Mouse (Mus musculus): ENCODE data around the gene Hhip. TPM values are rescaled to one million over a fixed set of nuclear protein-coding genes. Genes with fewer than 3 reads are reported as not detected.
"Not testable (repeated sequence)": the region's sequence is repeated elsewhere in the genome, so short reads cannot be mapped to it uniquely, and the experiment has no call there.

The Hhip gene
- polyA plus RNA-seq, 1 experiment from 2014 or later, result 24.6 TPM

DNA sequence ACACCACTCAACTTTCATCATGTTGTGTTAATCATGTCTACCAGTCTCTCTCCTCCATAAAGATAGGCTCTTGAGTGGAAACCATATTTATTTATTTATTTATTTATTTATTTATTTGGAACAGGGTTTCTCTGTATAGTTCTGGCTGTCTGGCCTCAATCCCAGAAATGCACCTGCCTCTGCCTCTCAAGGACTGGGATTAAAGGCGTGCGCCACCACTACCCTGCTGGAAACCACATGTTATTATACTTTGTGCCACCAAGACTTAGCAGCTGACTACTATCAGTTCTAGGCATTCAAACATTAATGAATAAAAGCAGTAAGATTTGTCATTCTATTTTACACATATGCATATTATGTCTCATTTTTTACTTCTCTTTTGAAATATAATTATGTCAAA is 42.0 kb downstream of the Hhip start:
- no peak overlapping the region for H3K4me3 ChIP-seq (ENCODE audit: low read depth, low read length)
- H3K9me3 ChIP-seq (ENCODE audit: control insufficient read depth, low read depth, low read length), result no peaks in the 10 kb centered on the region
- H3K27me3 ChIP-seq (ENCODE audit: control insufficient read depth, insufficient read depth, low read length), result no peaks in the 10 kb centered on the region
- H3K36me3 ChIP-seq (ENCODE audit: control insufficient read depth, insufficient read depth, low read length), result no peaks in the 10 kb centered on the region
- no peaks in the 10 kb centered on the region for H3K4me1 ChIP-seq (ENCODE audit: control insufficient read depth, insufficient read depth, low read length)
- no peak overlapping the region for H3K27ac ChIP-seq (ENCODE audit: low read length)
- no peak for ATAC-seq (ENCODE audit: insufficient number of reproducible peaks, insufficient read depth, low FRiP score, low read depth)
- no peak overlapping the region for H3K4me2 ChIP-seq (replicated peaks; ENCODE audit: low read depth, low read length)
- WGBS, result 90% methylated on average over 2 of the region's 2 CpGs
- no peak overlapping the region for H3K9ac ChIP-seq (replicated peaks; ENCODE audit: low read depth, low read length)

DNA sequence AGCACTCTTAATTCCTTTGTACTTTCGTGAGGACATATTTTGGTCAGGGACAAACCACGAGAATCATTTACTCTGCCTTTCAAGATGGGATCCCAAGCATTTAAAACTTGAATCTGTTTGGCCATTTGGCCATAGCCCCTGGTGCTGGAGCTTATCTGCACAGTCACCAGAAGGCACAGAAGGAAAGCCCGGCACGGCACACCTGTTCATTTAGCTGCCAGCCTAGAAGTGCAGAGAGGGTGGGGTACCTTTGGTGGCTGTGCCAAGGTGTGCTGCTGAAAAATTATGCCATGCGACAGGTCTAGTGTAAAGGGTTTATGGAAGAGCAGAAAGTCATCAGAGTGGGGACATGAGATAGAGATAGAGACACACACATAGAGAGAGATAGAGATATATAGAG is 53.4 kb downstream of the Hhip start:
- no peak for ATAC-seq (ENCODE audit: insufficient number of reproducible peaks, insufficient read depth, low FRiP score, low read depth)
- Histone ChIP-seq H3K36me3 (ENCODE audit: control insufficient read depth, insufficient read depth, low read length) (no peaks in the 10 kb centered on the region), H3K27me3 (ENCODE audit: control insufficient read depth, insufficient read depth, low read length) (no peaks in the 10 kb centered on the region), H3K4me1 (ENCODE audit: control insufficient read depth, insufficient read depth, low read length) (no peaks in the 10 kb centered on the region), H3K4me2 (replicated peaks; ENCODE audit: low read depth, low read length) (no peak overlapping the region), H3K9ac (replicated peaks; ENCODE audit: low read depth, low read length) (no peak overlapping the region), H3K9me3 (ENCODE audit: control insufficient read depth, low read depth, low read length) (no peaks in the 10 kb centered on the region), H3K4me3 (ENCODE audit: low read depth, low read length) (no peak overlapping the region), H3K27ac (ENCODE audit: low read length) (no peak overlapping the region)
- WGBS, result 87% methylated on average over 5 of the region's 5 CpGs

DNA sequence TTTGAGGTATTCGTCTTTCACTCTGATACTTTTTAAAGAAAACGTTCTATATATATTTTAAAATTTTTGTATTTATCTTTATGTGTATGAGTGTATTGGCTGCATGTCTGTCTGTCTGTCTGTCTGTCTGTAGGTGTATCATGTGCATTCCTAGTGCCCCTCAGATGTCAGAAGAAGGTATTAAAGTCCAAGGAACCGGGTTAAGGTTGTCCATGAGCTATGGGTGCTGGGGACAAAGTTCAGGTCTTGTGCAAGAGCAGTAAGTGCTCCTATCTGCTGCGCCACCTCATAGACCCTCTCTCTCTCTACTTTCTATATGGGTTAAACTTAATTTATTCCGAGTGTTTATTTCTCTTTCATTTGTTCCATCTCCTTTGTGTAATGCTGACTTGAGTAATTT is 55.5 kb downstream of the Hhip start:
- Histone ChIP-seq H3K9ac (replicated peaks; ENCODE audit: low read depth, low read length) (no peak overlapping the region), H3K36me3 (ENCODE audit: control insufficient read depth, insufficient read depth, low read length) (no peaks in the 10 kb centered on the region), H3K9me3 (ENCODE audit: control insufficient read depth, low read depth, low read length) (no peaks in the 10 kb centered on the region), H3K27ac (ENCODE audit: low read length) (no peak overlapping the region), H3K4me3 (ENCODE audit: low read depth, low read length) (no peak overlapping the region), H3K27me3 (ENCODE audit: control insufficient read depth, insufficient read depth, low read length) (no peaks in the 10 kb centered on the region), H3K4me2 (replicated peaks; ENCODE audit: low read depth, low read length) (no peak overlapping the region), H3K4me1 (ENCODE audit: control insufficient read depth, insufficient read depth, low read length) (no peaks in the 10 kb centered on the region)
- WGBS, result 85% methylated on average over 5 of the region's 5 CpGs
- no peak for ATAC-seq (ENCODE audit: insufficient number of reproducible peaks, insufficient read depth, low FRiP score, low read depth)

DNA sequence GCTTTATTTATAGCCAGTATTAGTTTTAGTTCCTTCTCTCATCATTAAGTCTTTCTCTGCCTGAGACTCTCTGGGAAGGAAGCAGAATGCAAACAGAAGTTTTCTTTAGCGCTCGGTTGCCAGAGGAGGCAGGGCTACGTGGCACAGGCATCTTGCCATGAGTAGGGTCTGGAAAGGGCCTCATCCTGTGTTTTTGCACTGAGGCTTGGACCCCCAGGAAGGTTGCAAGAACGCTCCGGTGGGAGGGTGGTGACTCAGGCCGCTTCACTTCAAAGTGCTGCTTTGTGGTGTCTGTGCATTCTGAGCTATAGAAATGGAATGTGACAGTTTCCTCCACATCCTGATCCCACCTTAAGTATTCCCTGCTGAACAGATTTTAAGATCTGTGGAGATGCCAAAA is 62.7 kb downstream of the Hhip start:
- Histone ChIP-seq H3K4me1 (ENCODE audit: control insufficient read depth, insufficient read depth, low read length) (no peaks in the 10 kb centered on the region), H3K9ac (replicated peaks; ENCODE audit: low read depth, low read length) (no peak overlapping the region), H3K4me3 (ENCODE audit: low read depth, low read length) (no peak overlapping the region), H3K27me3 (ENCODE audit: control insufficient read depth, insufficient read depth, low read length) (no peaks in the 10 kb centered on the region), H3K36me3 (ENCODE audit: control insufficient read depth, insufficient read depth, low read length) (no peaks in the 10 kb centered on the region), H3K4me2 (replicated peaks; ENCODE audit: low read depth, low read length) (no peak overlapping the region), H3K9me3 (ENCODE audit: control insufficient read depth, low read depth, low read length) (no peaks in the 10 kb centered on the region), H3K27ac (ENCODE audit: low read length) (no peak overlapping the region)
- WGBS, result 80% methylated on average over 6 of the region's 6 CpGs
- ATAC-seq (ENCODE audit: insufficient number of reproducible peaks, insufficient read depth, low FRiP score, low read depth), result no peak

DNA sequence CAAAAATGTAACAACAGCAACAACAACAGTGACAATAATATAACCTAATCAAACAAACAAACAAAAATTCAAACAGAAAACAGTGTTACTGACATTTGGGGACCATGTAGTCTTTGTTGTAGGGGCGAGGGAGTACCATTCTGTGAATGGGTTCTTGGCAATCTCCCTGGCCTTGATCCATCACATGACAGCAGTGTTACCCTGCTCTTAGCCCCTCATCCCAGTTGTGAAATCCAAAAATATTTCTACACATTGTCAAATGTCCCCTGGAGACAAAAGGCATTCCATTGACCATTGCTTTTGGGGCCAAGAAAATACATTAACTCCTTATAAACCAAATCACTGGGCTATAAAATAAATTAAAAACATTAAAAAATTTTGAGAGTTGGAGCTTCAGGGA is 64.3 kb downstream of the Hhip start:
- 94% methylated on average over 1 of the region's 1 CpGs for WGBS
- H3K4me2 ChIP-seq (replicated peaks; ENCODE audit: low read depth, low read length), result no peak overlapping the region
- ATAC-seq (ENCODE audit: insufficient number of reproducible peaks, insufficient read depth, low FRiP score, low read depth), result no peak
- no peak overlapping the region for H3K4me3 ChIP-seq (ENCODE audit: low read depth, low read length)
- no peak overlapping the region for H3K9ac ChIP-seq (replicated peaks; ENCODE audit: low read depth, low read length)
- H3K27me3 ChIP-seq (ENCODE audit: control insufficient read depth, insufficient read depth, low read length), result no peaks in the 10 kb centered on the region
- H3K9me3 ChIP-seq (ENCODE audit: control insufficient read depth, low read depth, low read length), result no peaks in the 10 kb centered on the region
- no peak overlapping the region for H3K27ac ChIP-seq (ENCODE audit: low read length)
- no peaks in the 10 kb centered on the region for H3K4me1 ChIP-seq (ENCODE audit: control insufficient read depth, insufficient read depth, low read length)
- no peaks in the 10 kb centered on the region; the same call in 1 of the 2 replicates for H3K36me3 ChIP-seq (ENCODE audit: control insufficient read depth, insufficient read depth, low read length)

DNA sequence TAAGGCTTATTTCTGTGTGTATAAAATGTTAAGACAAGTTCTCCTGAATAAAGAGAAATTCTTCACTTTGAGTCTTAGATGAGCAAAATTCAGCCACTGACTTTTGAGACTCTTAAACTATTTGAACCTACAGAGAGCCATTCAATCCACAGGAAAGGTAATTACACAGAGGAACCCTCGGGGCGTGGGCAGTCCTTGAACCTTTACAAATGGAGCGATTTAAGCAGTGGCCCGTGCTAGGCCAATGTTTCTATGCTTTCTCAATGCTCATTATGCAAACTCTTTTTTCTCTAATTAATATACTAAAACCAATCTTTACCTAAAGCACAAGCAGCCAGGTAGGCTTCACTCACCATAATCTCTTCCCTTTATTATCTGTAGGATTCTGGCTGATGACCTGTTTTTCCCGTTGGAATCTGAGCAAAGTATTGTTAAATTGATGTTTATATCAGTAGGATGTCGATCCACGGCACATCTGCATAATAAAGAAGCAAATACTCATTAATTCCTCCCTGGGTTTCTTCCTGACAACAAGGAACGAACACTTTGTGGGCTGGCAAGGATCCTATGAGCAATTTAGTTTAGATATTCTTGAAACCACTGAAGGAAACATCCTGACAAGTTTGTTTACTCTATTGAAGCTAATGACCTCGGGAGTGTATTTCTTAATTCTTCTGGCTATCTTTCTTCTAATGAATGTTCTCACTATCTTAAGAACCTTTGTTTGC is 65.5 kb downstream of the Hhip start:
- Histone ChIP-seq H3K4me3 (ENCODE audit: low read depth, low read length) (no peak overlapping the region), H3K36me3 (ENCODE audit: control insufficient read depth, insufficient read depth, low read length) (no peaks in the 10 kb centered on the region; the same call in 1 of the 2 replicates), H3K9me3 (ENCODE audit: control insufficient read depth, low read depth, low read length) (no peaks in the 10 kb centered on the region), H3K27me3 (ENCODE audit: control insufficient read depth, insufficient read depth, low read length) (no peaks in the 10 kb centered on the region), H3K9ac (replicated peaks; ENCODE audit: low read depth, low read length) (no peak overlapping the region), H3K4me2 (replicated peaks; ENCODE audit: low read depth, low read length) (no peak overlapping the region), H3K27ac (ENCODE audit: low read length) (no peak overlapping the region), H3K4me1 (ENCODE audit: control insufficient read depth, insufficient read depth, low read length) (no peaks in the 10 kb centered on the region)
- WGBS, result 45% methylated on average over 9 of the region's 9 CpGs
- ATAC-seq (ENCODE audit: insufficient number of reproducible peaks, insufficient read depth, low FRiP score, low read depth), result no peak

DNA sequence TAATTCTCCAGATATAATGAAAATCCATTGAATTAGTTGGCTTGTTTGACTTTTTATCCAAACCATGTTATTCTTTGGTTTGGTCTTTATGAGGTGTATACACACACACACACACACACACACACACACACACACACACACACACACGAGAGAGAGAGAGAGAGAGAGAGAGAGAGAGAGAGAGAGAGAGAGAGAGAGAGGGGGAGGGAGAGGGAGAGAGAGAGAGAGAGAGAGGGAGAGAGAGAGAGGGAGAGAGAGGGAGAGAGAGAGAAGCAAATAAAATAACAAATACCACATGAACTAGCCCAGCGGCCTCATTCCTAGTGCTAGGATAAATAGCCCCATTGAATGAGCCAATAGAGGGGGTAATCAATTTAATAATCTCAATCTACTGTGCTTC is 66.4 kb downstream of the Hhip start:
- WGBS, result 93% methylated on average over 1 of the region's 2 CpGs
- H3K27ac ChIP-seq (ENCODE audit: low read length); H3K9ac ChIP-seq (replicated peaks; ENCODE audit: low read depth, low read length); H3K4me1 ChIP-seq (ENCODE audit: control insufficient read depth, insufficient read depth, low read length); H3K9me3 ChIP-seq (ENCODE audit: control insufficient read depth, low read depth, low read length); H3K27me3 ChIP-seq (ENCODE audit: control insufficient read depth, insufficient read depth, low read length); H3K36me3 ChIP-seq (ENCODE audit: control insufficient read depth, insufficient read depth, low read length); ATAC-seq (ENCODE audit: insufficient number of reproducible peaks, insufficient read depth, low FRiP score, low read depth); H3K4me3 ChIP-seq (ENCODE audit: low read depth, low read length); H3K4me2 ChIP-seq (replicated peaks; ENCODE audit: low read depth, low read length): not testable (repeated sequence)

DNA sequence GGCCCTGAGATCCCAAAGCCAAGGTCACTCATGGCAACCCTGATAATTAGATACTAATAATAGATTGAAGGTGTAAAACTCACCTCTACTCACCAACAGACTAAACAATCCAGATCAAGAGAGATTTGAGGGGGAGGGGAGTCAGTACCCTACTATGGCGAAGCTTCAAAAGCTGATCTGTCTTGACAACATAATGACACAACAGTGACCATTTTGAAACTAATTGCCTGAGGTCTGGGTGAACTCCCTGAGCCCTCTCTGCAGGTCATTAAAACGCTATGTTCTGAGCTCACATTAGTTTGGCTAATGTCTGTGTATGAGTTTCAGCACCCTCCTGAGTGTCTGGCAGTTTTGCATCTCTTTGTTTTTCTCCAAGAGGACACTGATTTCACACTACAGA is 72.9 kb downstream of the Hhip start:
- no peaks in the 10 kb centered on the region for H3K27me3 ChIP-seq (ENCODE audit: control insufficient read depth, insufficient read depth, low read length)
- no peak for ATAC-seq (ENCODE audit: insufficient number of reproducible peaks, insufficient read depth, low FRiP score, low read depth)
- no peak overlapping the region for H3K9ac ChIP-seq (replicated peaks; ENCODE audit: low read depth, low read length)

DNA sequence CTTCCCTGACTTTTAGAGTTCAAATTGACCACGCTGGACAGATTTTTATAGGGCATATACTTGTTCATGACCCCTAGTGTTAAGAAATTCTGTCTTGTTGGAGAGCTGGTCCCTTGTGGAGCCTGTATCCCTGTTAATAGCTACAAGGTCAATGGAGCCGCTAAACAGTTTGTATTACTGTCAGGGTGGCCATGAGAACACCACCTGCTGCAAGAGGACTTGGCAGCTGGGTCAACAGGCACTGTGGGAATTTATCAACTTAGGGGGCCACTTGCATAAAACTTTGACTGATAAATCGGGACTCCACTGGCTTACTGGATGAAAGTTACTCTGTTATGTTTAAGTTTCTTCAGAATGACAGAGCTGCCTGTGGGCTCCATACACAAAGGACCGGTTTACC is 75.7 kb downstream of the Hhip start:
- Histone ChIP-seq H3K9ac (replicated peaks; ENCODE audit: low read depth, low read length) (no peak overlapping the region), H3K4me1 (ENCODE audit: control insufficient read depth, insufficient read depth, low read length) (peaks cover 12% of the 10 kb centered on the region; the same call in 1 of the 2 replicates), H3K36me3 (ENCODE audit: control insufficient read depth, insufficient read depth, low read length) (no peaks in the 10 kb centered on the region), H3K4me3 (ENCODE audit: low read depth, low read length) (no peak overlapping the region), H3K9me3 (ENCODE audit: control insufficient read depth, low read depth, low read length) (no peaks in the 10 kb centered on the region), H3K27ac (ENCODE audit: low read length) (no peak overlapping the region), H3K27me3 (ENCODE audit: control insufficient read depth, insufficient read depth, low read length) (no peaks in the 10 kb centered on the region), H3K4me2 (replicated peaks; ENCODE audit: low read depth, low read length) (no peak overlapping the region)
- ATAC-seq (ENCODE audit: insufficient number of reproducible peaks, insufficient read depth, low FRiP score, low read depth), result no peak
- 21% methylated on average over 4 of the region's 4 CpGs for WGBS

More for the DNA sequence above, 72.9 kb downstream of the Hhip start:
- H3K9me3 ChIP-seq (ENCODE audit: control insufficient read depth, low read depth, low read length), result no peaks in the 10 kb centered on the region
- no peak overlapping the region for H3K27ac ChIP-seq (ENCODE audit: low read length)
- H3K4me3 ChIP-seq (ENCODE audit: low read depth, low read length), result no peak overlapping the region
- whole genome bisulfite sequencing, result 54% methylated on average over 2 of the region's 2 CpGs
- peaks cover 12% of the 10 kb centered on the region; the same call in 1 of the 2 replicates for H3K4me1 ChIP-seq (ENCODE audit: control insufficient read depth, insufficient read depth, low read length)
- H3K4me2 ChIP-seq (replicated peaks; ENCODE audit: low read depth, low read length), result no peak overlapping the region
- H3K36me3 ChIP-seq (ENCODE audit: control insufficient read depth, insufficient read depth, low read length), result no peaks in the 10 kb centered on the region; the same call in 1 of the 2 replicates
